Mouse (Mus musculus) cortical plate, adult 2 months (tissue): ENCODE measurements around the gene A730049H05Rik.

Experiments used
- CTCF ChIP-seq: fragments of 200-500 bp; IDR thresholded peaks from 2 replicates; pipeline ENCODE4 v1.5.1; 2011; ENCODE audit warnings: mild to moderate bottlenecking, control low read depth, low read length; ENCODE audit not compliant: insufficient read depth; ENCODE audit errors: extremely low read depth
- POLR2A ChIP-seq: fragments of 200-500 bp; IDR thresholded peaks from 2 replicates; pipeline ENCODE4 v1.6.1; 2011; ENCODE audit warnings: mild to moderate bottlenecking, low read length, control low read depth; ENCODE audit not compliant: insufficient read depth; ENCODE audit errors: extremely low read depth

DNA sequence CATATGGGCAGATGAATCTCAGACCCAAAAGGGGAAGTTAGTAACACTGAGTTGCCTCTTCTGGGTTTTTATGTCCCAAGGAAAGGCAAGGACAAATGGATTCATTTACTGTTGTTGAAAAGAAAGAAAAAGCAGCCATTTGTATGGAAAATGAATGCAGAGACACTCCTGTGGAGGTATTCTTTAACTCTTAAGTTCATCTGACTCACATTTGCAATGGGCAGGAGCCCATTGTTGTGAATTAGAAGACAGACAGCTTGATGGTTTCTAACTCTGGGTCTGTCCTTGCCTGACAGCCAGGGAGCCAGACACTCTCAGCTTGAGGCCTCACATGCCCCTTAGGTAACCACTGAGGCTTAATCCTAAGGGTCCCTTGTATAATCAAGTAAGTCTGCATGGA, 4.7 kb upstream of the A730049H05Rik start:
- no peak for TF ChIP-seq CTCF
- no peak for TF ChIP-seq POLR2A
